ENCODE assay signal across 7 mouse cellular contexts in the genomic region with DNA sequence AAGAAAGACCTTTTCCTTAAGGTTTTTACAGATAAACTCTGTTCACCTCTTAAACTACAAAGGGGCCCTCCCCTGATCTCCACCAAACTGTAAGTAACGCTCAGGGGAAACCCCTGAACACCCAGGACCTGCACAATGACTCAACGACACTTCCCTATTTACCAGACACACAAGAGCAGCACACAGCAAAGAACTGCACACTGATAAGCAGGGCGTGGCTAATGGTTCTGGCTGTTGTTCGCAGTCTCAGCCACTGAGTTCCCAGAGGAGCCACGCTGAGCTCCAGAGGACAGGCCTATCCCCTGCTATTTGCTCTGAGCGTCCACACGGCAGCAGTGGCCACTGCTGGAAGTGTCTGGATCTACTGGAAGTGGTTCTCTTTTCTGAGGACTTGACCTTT.
A peak's percentile ranks its signal among the peaks of the same experiment; 100 is the strongest.
DNase-seq lines count a peak whose midpoint lies in the region; ATAC-seq and TF ChIP-seq lines count a peak whose summit lies in the region.

No protein-coding gene starts in this region.

- TF ChIP-seq EP300 in CH12.LX (IDR thresholded peaks at IDR 0.05; ENCODE audit: low read length), result peak; percentile 89

- in situ Hi-C loops in CH12.LX (cut with MboI; ENCODE audit: low pct_ligation_motif_present, low pct_unique_long_range_greater_than_20kb, low sequenced_read_pairs), result loop anchor here (5.0 kb wide), 1 partner anchor 221 kb away; no protein-coding TSS in a partner anchor

- H3K36me3 ChIP-seq in CH12.LX (replicated peaks in 1 of 2; ENCODE audit: control insufficient read depth in 1 of 2, insufficient read depth in 1 of 2, low read length in 1 of 2), result peaks cover 14 to 21% of the 10 kb centered on the region in 2 experiments
- peaks cover 7% of the 10 kb centered on the region; the same call in 1 of the 2 replicates for H3K36me3 ChIP-seq in forebrain, embryonic 10.5 days (replicated peaks)
- no peaks in the 10 kb centered on the region for H3K36me3 ChIP-seq in liver, embryonic 16.5 days (ENCODE audit: control insufficient read depth, insufficient read depth)
- no peaks in the 10 kb centered on the region for H3K36me3 ChIP-seq in neural tube, embryonic 12.5 days

- TF ChIP-seq POLR2A in CH12.LX (IDR thresholded peaks at IDR 0.05; ENCODE audit: low read depth, low read length), result peak; percentile 70

- H3K27me3 ChIP-seq in CH12.LX (replicated peaks), result no peaks in the 10 kb centered on the region
- H3K27me3 ChIP-seq in forebrain, embryonic 10.5 days (ENCODE audit: poor library complexity, severe bottlenecking), result no peaks in the 10 kb centered on the region
- H3K27me3 ChIP-seq in liver, embryonic 16.5 days (ENCODE audit: control insufficient read depth, insufficient read depth, low read depth, low read length), result no peaks in the 10 kb centered on the region
- H3K27me3 ChIP-seq in neural tube, embryonic 12.5 days (replicated peaks), result no peaks in the 10 kb centered on the region

- DNase-seq in CH12.LX (ENCODE audit: extremely low read depth), result peak; percentile 97
- DNase-seq in forebrain, embryonic 10.5 days (ENCODE audit: extremely low spot score, low spot score), result peak; percentile 25
- DNase-seq in heart, postnatal 4 days, result peak; percentile 71
- peak; percentile 59 for DNase-seq in thymus, postnatal 25 days

- no peaks in the 10 kb centered on the region for H3K9me3 ChIP-seq in CH12.LX (replicated peaks; ENCODE audit: low read length)
- no peaks in the 10 kb centered on the region for H3K9me3 ChIP-seq in forebrain, embryonic 10.5 days
- H3K9me3 ChIP-seq in liver, embryonic 16.5 days (replicated peaks; ENCODE audit: control insufficient read depth, low read length), result no peaks in the 10 kb centered on the region
- H3K9me3 ChIP-seq in neural tube, embryonic 12.5 days, result no peaks in the 10 kb centered on the region

- peak overlapping the region; percentile 98 for H3K4me2 ChIP-seq in CH12.LX (ENCODE audit: insufficient read depth, low read depth, poor library complexity, severe bottlenecking)
- H3K4me2 ChIP-seq in liver, embryonic 16.5 days (ENCODE audit: low read depth, low read length), result peak overlapping the region; percentile 35
- no peak overlapping the region for H3K4me2 ChIP-seq in neural tube, embryonic 12.5 days (replicated peaks)

- H3K79me2 ChIP-seq in CH12.LX (replicated peaks; ENCODE audit: control insufficient read depth, extremely low read depth, insufficient read depth, poor library complexity, severe bottlenecking), result peaks cover 9% of the 10 kb centered on the region

- H3K4me1 ChIP-seq in CH12.LX (ENCODE audit: control insufficient read depth in 1 of 2, insufficient read depth in 2 of 2), result peaks cover 15 to 65% of the 10 kb centered on the region in 2 experiments
- H3K4me1 ChIP-seq in forebrain, embryonic 10.5 days, result peaks cover 13% of the 10 kb centered on the region
- H3K4me1 ChIP-seq in liver, embryonic 16.5 days (ENCODE audit: control insufficient read depth, low read depth, low read length), result peaks cover 21% of the 10 kb centered on the region
- peaks cover 8% of the 10 kb centered on the region for H3K4me1 ChIP-seq in neural tube, embryonic 12.5 days

- 57% methylated on average over 7 of the region's 7 CpGs for WGBS in forebrain, embryonic 10.5 days
- 6% methylated on average over 7 of the region's 7 CpGs for whole genome bisulfite sequencing in liver, embryonic 16.5 days (ENCODE audit: insufficient replicate concordance)
- 18% methylated on average over 7 of the region's 7 CpGs for WGBS in neural tube, embryonic 12.5 days

- H3K4me3 ChIP-seq in CH12.LX (replicated peaks in 1 of 3; ENCODE audit: low read depth in 2 of 3, low read length in 2 of 3, poor library complexity in 1 of 3), result peak overlapping the region; percentile 30 to 35 (median 31)
- H3K4me3 ChIP-seq in forebrain, embryonic 10.5 days, result no peak overlapping the region
- no peak overlapping the region; the same call in 1 of the 2 replicates for H3K4me3 ChIP-seq in liver, embryonic 16.5 days (ENCODE audit: low read depth, low read length)
- no peak overlapping the region for H3K4me3 ChIP-seq in neural tube, embryonic 12.5 days

- peak overlapping the region; percentile 80 for H3K9ac ChIP-seq in CH12.LX (ENCODE audit: insufficient read depth, low read depth)
- H3K9ac ChIP-seq in liver, embryonic 16.5 days (ENCODE audit: low read depth, low read length), result no peak overlapping the region
- H3K9ac ChIP-seq in neural tube, embryonic 12.5 days, result no peak overlapping the region

- H3K27ac ChIP-seq in CH12.LX (ENCODE audit: insufficient read depth, low read depth), result peak overlapping the region; percentile 82
- H3K27ac ChIP-seq in forebrain, embryonic 10.5 days, result 0 out of 2 replicates have a peak overlapping the region, but pooled peaks have one; percentile 15
- H3K27ac ChIP-seq in liver, embryonic 16.5 days (ENCODE audit: low read length), result peak overlapping the region; percentile 45
- no peak overlapping the region for H3K27ac ChIP-seq in neural tube, embryonic 12.5 days

- ATAC-seq in activated CD4-positive, CD25-positive, alpha-beta regulatory T cell, adult 4 months, result peak; percentile 98
- ATAC-seq in liver, embryonic 16.5 days (ENCODE audit: low read depth), result peak; percentile 91
- ATAC-seq in neural tube, embryonic 12.5 days (ENCODE audit: low FRiP score, low read depth), result peak; percentile 76

- peak; percentile 19 for TF ChIP-seq RAD21 in CH12.LX (IDR thresholded peaks at IDR 0.05; ENCODE audit: low read depth, low read length)

- TF ChIP-seq CTCF in CH12.LX (conservative IDR thresholded peaks at IDR 0.05 in 1 of 2, IDR thresholded peaks at IDR 0.05 in 1 of 2; ENCODE audit: low read depth in 2 of 2, low read length in 2 of 2), result peak in 1 of 2 experiments; percentile 21; a peak in 2 of 4 replicates

- dilution Hi-C loops in CH12.LX (cut with MboI; ENCODE audit: extremely low pct_ligation_motif_present, extremely low pct_unique_long_range_greater_than_20kb, low sequenced_read_pairs), result no loop called here

TF ChIP-seq in CH12.LX, 34 proteins besides CTCF, POLR2A, EP300 and RAD21:
- TF ChIP-seq MXI1 (IDR thresholded peaks at IDR 0.05; ENCODE audit: low read depth, low read length), result peak; percentile 63; the same call in 1 of the 2 replicates
- no peak for TF ChIP-seq KAT2A (IDR thresholded peaks at IDR 0.05; ENCODE audit: insufficient replicate concordance, low read length)
- no peak for TF ChIP-seq CHD1 (IDR thresholded peaks at IDR 0.05; ENCODE audit: low read depth, low read length)
- TF ChIP-seq GABPA (IDR thresholded peaks at IDR 0.05; ENCODE audit: insufficient replicate concordance, low read depth, low read length), result no peak
- no peak; the same call in 1 of the 2 replicates for TF ChIP-seq SIN3A (IDR thresholded peaks at IDR 0.05; ENCODE audit: low read length)
- TF ChIP-seq ETS1 (conservative IDR thresholded peaks at IDR 0.05; ENCODE audit: low read depth, low read length), result peak; percentile 93
- TF ChIP-seq BHLHE40 (IDR thresholded peaks at IDR 0.05; ENCODE audit: low read depth, low read length), result peak; percentile 91
- TF ChIP-seq MYC (IDR thresholded peaks at IDR 0.05; ENCODE audit: low read depth, low read length), result peak; percentile 28; the same call in 1 of the 2 replicates
- no peak for TF ChIP-seq UBTF (IDR thresholded peaks at IDR 0.05; ENCODE audit: low read depth, low read length)
- no peak for TF ChIP-seq ZKSCAN1 (IDR thresholded peaks at IDR 0.05; ENCODE audit: borderline replicate concordance, low read depth, low read length)
- TF ChIP-seq MAZ (IDR thresholded peaks at IDR 0.05; ENCODE audit: low read depth, low read length), result peak; percentile 50; the same call in 1 of the 2 replicates
- no peak for TF ChIP-seq USF2 (conservative IDR thresholded peaks at IDR 0.05; ENCODE audit: low read depth, low read length)
- no peak for TF ChIP-seq RCOR1 (conservative IDR thresholded peaks at IDR 0.05; ENCODE audit: low read depth, low read length)
- peak; percentile 78 for TF ChIP-seq ELF1 (IDR thresholded peaks at IDR 0.05; ENCODE audit: low read depth, low read length)
- peak; percentile 14; the same call in 1 of the 2 replicates for TF ChIP-seq ZNF384 (IDR thresholded peaks at IDR 0.05; ENCODE audit: low read depth, low read length)
- no peak for TF ChIP-seq PAX5 (IDR thresholded peaks at IDR 0.05; ENCODE audit: low read length)
- TF ChIP-seq JUND (conservative IDR thresholded peaks at IDR 0.05; ENCODE audit: low read depth, low read length), result peak; percentile 76
- no peak for TF ChIP-seq MAFK (IDR thresholded peaks at IDR 0.05; ENCODE audit: insufficient replicate concordance, low read length)
- no peak for TF ChIP-seq USF1 (IDR thresholded peaks at IDR 0.05; ENCODE audit: low read depth, low read length)
- TF ChIP-seq TCF12 (IDR thresholded peaks at IDR 0.05; ENCODE audit: low read depth, low read length), result peak; percentile 78
- TF ChIP-seq TBP (conservative IDR thresholded peaks at IDR 0.05; ENCODE audit: low read depth, low read length), result no peak
- TF ChIP-seq CHD2 (IDR thresholded peaks at IDR 0.05; ENCODE audit: low read length), result peak; percentile 10; the same call in 1 of the 2 replicates
- peak; percentile 14 for TF ChIP-seq SMC3 (IDR thresholded peaks at IDR 0.05; ENCODE audit: low read depth, low read length)
- no peak for TF ChIP-seq POLR2AphosphoS2 (IDR thresholded peaks at IDR 0.05; ENCODE audit: low read depth, low read length)
- peak; percentile 24; the same call in 1 of the 2 replicates for TF ChIP-seq HCFC1 (IDR thresholded peaks at IDR 0.05; ENCODE audit: low read depth, low read length)
- peak; percentile 70; the same call in 1 of the 2 replicates for TF ChIP-seq NELFE (IDR thresholded peaks at IDR 0.05; ENCODE audit: low read depth, low read length)
- TF ChIP-seq ZMIZ1 (IDR thresholded peaks at IDR 0.05; ENCODE audit: low read depth, low read length), result no peak; the same call in 1 of the 2 replicates
- TF ChIP-seq ZC3H11A (IDR thresholded peaks at IDR 0.05; ENCODE audit: low read depth, low read length), result no peak
- no peak for TF ChIP-seq E2F4 (IDR thresholded peaks at IDR 0.05; ENCODE audit: insufficient replicate concordance, low read depth, low read length)
- no peak; the same call in 1 of the 2 replicates for TF ChIP-seq NRF1 (IDR thresholded peaks at IDR 0.05; ENCODE audit: low read depth, low read length)
- peak; percentile 78 for TF ChIP-seq JUN (IDR thresholded peaks at IDR 0.05; ENCODE audit: insufficient read depth, low read depth, low read length)
- peak; percentile 80; the same call in 1 of the 2 replicates for TF ChIP-seq MEF2A (IDR thresholded peaks at IDR 0.05; ENCODE audit: borderline replicate concordance, low read depth, low read length)
- TF ChIP-seq IRF4 (IDR thresholded peaks at IDR 0.05; ENCODE audit: low read depth, low read length), result peak; percentile 79
- peak; percentile 73 for TF ChIP-seq MAX (IDR thresholded peaks at IDR 0.05; ENCODE audit: low read length)
TF ChIP-seq in CH12.LX: peak in this region for 17.

Comparison
In these comparisons a context has a peak if more than half of its experiments do, and no peak if none do; other contexts are left out.
1. DNase-seq: peak in every context shown above with its lines; median percentile 97 in CH12.LX; 71 in heart, postnatal 4 days; 59 in thymus, postnatal 25 days; 25 in forebrain, embryonic 10.5 days.
2. H3K4me3 ChIP-seq: peak in CH12.LX (3 of 3); none in forebrain, embryonic 10.5 days (single experiment), liver, embryonic 16.5 days (single experiment) and neural tube, embryonic 12.5 days (single experiment).
3. Peak in every context shown above with its lines, with median percentiles within 50 percentile points of each other: ATAC-seq.